Mouse (Mus musculus): ENCODE results near the gene Rp9. TPM values are rescaled to one million over a fixed set of nuclear protein-coding genes. Genes with fewer than 3 reads are reported as not detected.
A peak's percentile ranks its signal among the peaks of the same experiment; 100 is the strongest.

The Rp9 gene
- polyA plus RNA-seq, 2 experiments, result 32.5 to 34.1 TPM

DNA sequence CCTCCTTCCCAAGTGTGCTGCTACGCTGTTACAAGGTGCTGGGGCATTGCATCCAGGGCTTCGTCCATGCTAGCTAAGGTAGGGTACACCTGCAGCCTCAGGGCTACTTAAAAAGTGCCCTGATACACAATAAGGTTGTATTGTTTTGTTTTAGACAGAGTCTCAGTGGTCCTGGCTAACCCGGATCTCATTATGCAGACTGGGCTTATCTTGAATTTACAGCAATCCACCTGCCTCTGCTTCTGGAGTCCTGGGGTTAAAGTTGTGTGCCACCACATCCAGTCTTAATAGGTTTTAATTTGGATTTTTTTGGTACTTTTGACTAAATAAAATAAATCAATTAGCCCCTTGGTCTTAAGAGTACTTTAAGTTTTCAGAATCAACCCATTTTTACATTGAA, 49.7 kb downstream of the Rp9 start:
- H3K4me2 ChIP-seq (ENCODE audit: low read depth), result no peak overlapping the region
- ATAC-seq (ENCODE audit: insufficient read depth), result no peak

DNA sequence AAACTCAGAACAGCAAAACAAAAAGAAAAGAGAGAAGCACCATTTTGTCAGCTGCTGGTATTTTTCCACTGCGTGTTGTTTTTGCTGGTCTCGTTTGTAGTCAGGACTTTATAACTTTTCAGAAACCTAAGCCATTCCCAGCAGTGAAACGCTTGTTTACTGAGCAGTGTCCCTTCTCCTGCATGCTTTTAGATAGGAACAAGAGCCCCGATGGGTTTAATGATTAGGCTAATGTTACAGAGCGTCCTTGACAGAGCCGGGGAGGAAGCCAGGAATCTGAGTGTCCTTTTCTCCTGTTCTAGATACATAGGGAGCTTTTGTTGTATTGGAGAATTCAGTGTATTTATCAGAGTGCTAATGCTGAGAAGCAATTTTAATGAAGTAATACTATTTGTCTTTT, 52.0 kb downstream of the Rp9 start:
- Histone ChIP-seq H3K36me3 (replicated peaks; ENCODE audit: control insufficient read depth, insufficient read depth, low read depth) (no peaks in the 10 kb centered on the region), H3K4me2 (ENCODE audit: low read depth) (no peak overlapping the region), H3K9ac (replicated peaks) (no peak overlapping the region), H3K4me1 (replicated peaks; ENCODE audit: control insufficient read depth in 2 of 2, insufficient read depth in 2 of 2, low read length in 1 of 2) (peaks cover 0 to 13% of the 10 kb centered on the region in 2 experiments; a peak in 2 of 4 replicates), H3K4me3 (ENCODE audit: insufficient read depth in 1 of 2, low read depth in 2 of 2, low read length in 2 of 2) (no peak overlapping the region), H3K27me3 (ENCODE audit: control insufficient read depth, insufficient read depth, low read length) (no peaks in the 10 kb centered on the region), H3K27ac (no peak overlapping the region), H3K9me3 (ENCODE audit: control insufficient read depth, low read length) (no peaks in the 10 kb centered on the region)
- TF ChIP-seq CTCF (IDR thresholded peaks at IDR 0.05; ENCODE audit: low read depth), result no peak
- no peak for TF ChIP-seq EP300 (IDR thresholded peaks at IDR 0.05; ENCODE audit: low read depth)
- DNase-seq (ENCODE audit: low read depth in 3 of 3, low spot score in 3 of 3) (no peak), ATAC-seq (ENCODE audit: insufficient read depth) (no peak)
- 48% methylated on average over 6 of the region's 6 CpGs for WGBS (ENCODE audit: insufficient replicate concordance)

More for the DNA sequence above, 49.7 kb downstream of the Rp9 start:
- no peak overlapping the region for H3K27ac ChIP-seq
- no peaks in the 10 kb centered on the region for H3K9me3 ChIP-seq (ENCODE audit: control insufficient read depth, low read length)
- H3K27me3 ChIP-seq (ENCODE audit: control insufficient read depth, insufficient read depth, low read length), result no peaks in the 10 kb centered on the region
- DNase-seq (ENCODE audit: low read depth in 3 of 3, low spot score in 3 of 3), result no peak
- H3K9ac ChIP-seq (replicated peaks), result no peak overlapping the region
- no peaks in the 10 kb centered on the region for H3K36me3 ChIP-seq (replicated peaks; ENCODE audit: control insufficient read depth, insufficient read depth, low read depth)
- TF ChIP-seq EP300 (IDR thresholded peaks at IDR 0.05; ENCODE audit: low read depth) (no peak), CTCF (IDR thresholded peaks at IDR 0.05; ENCODE audit: low read depth) (no peak)
- WGBS (ENCODE audit: insufficient replicate concordance), result 62% methylated on average over 3 of the region's 3 CpGs
- peaks cover 0 to 15% of the 10 kb centered on the region in 2 experiments; a peak in 2 of 4 replicates for H3K4me1 ChIP-seq (replicated peaks; ENCODE audit: control insufficient read depth in 2 of 2, insufficient read depth in 2 of 2, low read length in 1 of 2)
- no peak overlapping the region for H3K4me3 ChIP-seq (ENCODE audit: insufficient read depth in 1 of 2, low read depth in 2 of 2, low read length in 2 of 2)

DNA sequence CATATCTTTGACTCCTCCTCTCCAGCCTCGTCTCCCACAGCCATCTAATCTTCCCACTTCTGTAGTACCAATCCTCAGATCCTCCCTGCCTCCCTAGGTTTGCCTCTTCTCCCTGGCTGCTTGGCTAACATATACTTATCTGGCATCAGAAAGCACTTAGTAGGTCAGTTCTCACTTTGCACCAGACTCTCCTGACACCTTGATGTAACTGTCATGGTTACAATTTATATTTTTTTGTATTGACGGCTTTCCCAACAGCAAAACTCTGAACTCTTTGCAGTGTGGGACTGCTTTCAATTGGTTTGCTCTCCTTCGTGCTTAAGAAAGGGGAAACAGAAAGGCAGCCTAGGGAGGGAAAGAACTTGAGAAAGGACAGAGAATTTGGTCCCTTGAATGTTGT, 53.4 kb downstream of the Rp9 start:
- Histone ChIP-seq H3K36me3 (replicated peaks; ENCODE audit: control insufficient read depth, insufficient read depth, low read depth) (no peaks in the 10 kb centered on the region), H3K9ac (replicated peaks) (no peak overlapping the region), H3K4me2 (ENCODE audit: low read depth) (no peak overlapping the region), H3K27ac (no peak overlapping the region), H3K4me3 (ENCODE audit: insufficient read depth in 1 of 2, low read depth in 2 of 2, low read length in 2 of 2) (no peak overlapping the region), H3K4me1 (replicated peaks; ENCODE audit: control insufficient read depth in 2 of 2, insufficient read depth in 2 of 2, low read length in 1 of 2) (peaks cover 0 to 13% of the 10 kb centered on the region in 2 experiments; a peak in 2 of 4 replicates), H3K27me3 (ENCODE audit: control insufficient read depth, insufficient read depth, low read length) (no peaks in the 10 kb centered on the region), H3K9me3 (ENCODE audit: control insufficient read depth, low read length) (no peaks in the 10 kb centered on the region)
- WGBS (ENCODE audit: insufficient replicate concordance), result 59% methylated on average over 3 of the region's 3 CpGs
- DNase-seq (ENCODE audit: low read depth in 3 of 3, low spot score in 3 of 3) (no peak), ATAC-seq (ENCODE audit: insufficient read depth) (no peak)
- no peak for TF ChIP-seq CTCF (IDR thresholded peaks at IDR 0.05; ENCODE audit: low read depth)
- no peak for TF ChIP-seq EP300 (IDR thresholded peaks at IDR 0.05; ENCODE audit: low read depth)

- TF ChIP-seq EP300 (IDR thresholded peaks at IDR 0.05; ENCODE audit: low read depth) (no peak), CTCF (IDR thresholded peaks at IDR 0.05; ENCODE audit: low read depth) (peak; percentile 99)
- DNase-seq (ENCODE audit: low read depth in 3 of 3, low spot score in 3 of 3), result peak; percentile 93 to 95 (median 94)
- Histone ChIP-seq H3K27ac (no peak within 1 kb of the TSS), H3K36me3 (replicated peaks; ENCODE audit: control insufficient read depth, insufficient read depth, low read depth) (no peaks in the 10 kb centered on the region), H3K4me1 (replicated peaks; ENCODE audit: control insufficient read depth in 2 of 2, insufficient read depth in 2 of 2, low read length in 1 of 2) (no peaks in the 10 kb centered on the region), H3K9me3 (ENCODE audit: control insufficient read depth, low read length) (no peaks in the 10 kb centered on the region), H3K27me3 (ENCODE audit: control insufficient read depth, insufficient read depth, low read length) (no peaks in the 10 kb centered on the region), H3K9ac (replicated peaks) (peak within 1 kb of the TSS; percentile 60), H3K4me3 (ENCODE audit: insufficient read depth in 1 of 2, low read depth in 2 of 2, low read length in 2 of 2) (peak within 1 kb of the TSS; percentile 56 to 66), H3K4me2 (ENCODE audit: low read depth) (peak within 1 kb of the TSS; percentile 76)
- ATAC-seq (ENCODE audit: insufficient read depth), result peak; percentile 99
- WGBS (ENCODE audit: insufficient replicate concordance), result under 1% methylated on average over 43 of the region's 43 CpGs
These were observed 58.3 kb downstream of the Rp9 start, which contains the start of gene 9530077C05Rik for GRCm38 (mm10) chr9:22411002-22411857. 9530077C05Rik (plus strand) TSS chr9:22411513.

GRCm38 (mm10) chr9:22409501-22409900, 60.0 kb downstream of the Rp9 start:
- Histone ChIP-seq H3K9ac (replicated peaks) (no peak overlapping the region), H3K27me3 (ENCODE audit: control insufficient read depth, insufficient read depth, low read length) (no peaks in the 10 kb centered on the region), H3K9me3 (ENCODE audit: control insufficient read depth, low read length) (no peaks in the 10 kb centered on the region), H3K4me1 (replicated peaks; ENCODE audit: control insufficient read depth in 2 of 2, insufficient read depth in 2 of 2, low read length in 1 of 2) (no peaks in the 10 kb centered on the region), H3K4me3 (ENCODE audit: insufficient read depth in 1 of 2, low read depth in 2 of 2, low read length in 2 of 2) (no peak overlapping the region), H3K27ac (no peak overlapping the region), H3K36me3 (replicated peaks; ENCODE audit: control insufficient read depth, insufficient read depth, low read depth) (no peaks in the 10 kb centered on the region), H3K4me2 (ENCODE audit: low read depth) (no peak overlapping the region)
- ATAC-seq (ENCODE audit: insufficient read depth) (no peak), DNase-seq (ENCODE audit: low read depth in 3 of 3, low spot score in 3 of 3) (no peak)
- 72% methylated on average over 7 of the region's 7 CpGs for WGBS (ENCODE audit: insufficient replicate concordance)
- TF ChIP-seq CTCF (IDR thresholded peaks at IDR 0.05; ENCODE audit: low read depth) (peak; percentile 28), EP300 (IDR thresholded peaks at IDR 0.05; ENCODE audit: low read depth) (no peak)
